Mouse (Mus musculus) lung, embryonic 14.5 days (tissue): ENCODE measurements around the gene Lrrc58. TPM values are rescaled to one million over a fixed set of nuclear protein-coding genes. Genes with fewer than 3 reads are reported as not detected.

Source experiments
- ATAC-seq: fragments of 200-750 bp; cut with Nextera tagmentation; 2 replicates; pipeline ENCODE4 v1.8.0; 2017; ENCODE audit warnings: mild to moderate bottlenecking, moderate TSS enrichment, moderate library complexity; ENCODE audit not compliant: insufficient read depth
- DNase-seq: peaks from one replicate; pipeline ENCODE4 v3.0.0-alpha.2; 2015
- H3K27ac ChIP-seq: fragments of 300-500 bp; sonication (generic); 2 replicates; pipeline ENCODE4 v1.5.1; 2014; ENCODE audit warnings: low read depth, mild to moderate bottlenecking, moderate library complexity
- H3K27me3 ChIP-seq: fragments of 300-500 bp; sonication (generic); 2 replicates; pipeline ENCODE4 v1.6.1; 2014; ENCODE audit warnings: low read length, control low read depth; ENCODE audit not compliant: insufficient read depth
- H3K36me3 ChIP-seq: fragments of 300-500 bp; sonication (generic); 2 replicates; pipeline ENCODE4 v1.6.1; 2014; ENCODE audit warnings: control low read depth; ENCODE audit not compliant: insufficient read depth
- H3K4me1 ChIP-seq: fragments of 300-500 bp; sonication (generic); 2 replicates; pipeline ENCODE4 v1.6.1; 2014; ENCODE audit warnings: antibody characterized with exemption, control low read depth; ENCODE audit not compliant: insufficient read depth
- H3K4me2 ChIP-seq: fragments of 300-500 bp; sonication (generic); 2 replicates; pipeline ENCODE4 v1.6.1; 2014; ENCODE audit warnings: mild to moderate bottlenecking
- H3K4me3 ChIP-seq: fragments of 300-500 bp; sonication (generic); 2 replicates; pipeline ENCODE4 v1.5.1; 2014; ENCODE audit warnings: low read depth, low read length
- H3K9ac ChIP-seq: fragments of 300-500 bp; sonication (generic); 2 replicates; pipeline ENCODE4 v1.6.1; 2014
- H3K9me3 ChIP-seq: fragments of 300-500 bp; sonication (generic); 2 replicates; pipeline ENCODE4 v1.6.1; 2016; ENCODE audit warnings: low read depth, low read length, control low read depth
- CTCF ChIP-seq: IDR thresholded peaks from 2 replicates; pipeline ENCODE4 v1.5.1; 2016; ENCODE audit warnings: antibody characterized with exemption, low read depth
- WGBS: fragments of 180-500 bp; shearing (Covaris S2); extraction: QIAGEN DNeasy Blood & Tissue Kit; methylation state at CpG from one replicate; pipeline ENCODE4 v1.1.7; 2014; 5-methylcytosine and 5-hydroxymethylcytosine counted together
- polyA plus RNA-seq: library from polyadenylated mRNA; unstranded; fragments of >200 nt; fragmentation: Nextera tagmentation; extraction: Ambion mirVana; gene quantifications from 2 replicates; pipeline ENCODE4 v1.2.1, GENCODE M21; 2014

Lrrc58 gene
- polyA plus RNA-seq, 1 experiment from 2014 or later = 78.4 TPM

DNA sequence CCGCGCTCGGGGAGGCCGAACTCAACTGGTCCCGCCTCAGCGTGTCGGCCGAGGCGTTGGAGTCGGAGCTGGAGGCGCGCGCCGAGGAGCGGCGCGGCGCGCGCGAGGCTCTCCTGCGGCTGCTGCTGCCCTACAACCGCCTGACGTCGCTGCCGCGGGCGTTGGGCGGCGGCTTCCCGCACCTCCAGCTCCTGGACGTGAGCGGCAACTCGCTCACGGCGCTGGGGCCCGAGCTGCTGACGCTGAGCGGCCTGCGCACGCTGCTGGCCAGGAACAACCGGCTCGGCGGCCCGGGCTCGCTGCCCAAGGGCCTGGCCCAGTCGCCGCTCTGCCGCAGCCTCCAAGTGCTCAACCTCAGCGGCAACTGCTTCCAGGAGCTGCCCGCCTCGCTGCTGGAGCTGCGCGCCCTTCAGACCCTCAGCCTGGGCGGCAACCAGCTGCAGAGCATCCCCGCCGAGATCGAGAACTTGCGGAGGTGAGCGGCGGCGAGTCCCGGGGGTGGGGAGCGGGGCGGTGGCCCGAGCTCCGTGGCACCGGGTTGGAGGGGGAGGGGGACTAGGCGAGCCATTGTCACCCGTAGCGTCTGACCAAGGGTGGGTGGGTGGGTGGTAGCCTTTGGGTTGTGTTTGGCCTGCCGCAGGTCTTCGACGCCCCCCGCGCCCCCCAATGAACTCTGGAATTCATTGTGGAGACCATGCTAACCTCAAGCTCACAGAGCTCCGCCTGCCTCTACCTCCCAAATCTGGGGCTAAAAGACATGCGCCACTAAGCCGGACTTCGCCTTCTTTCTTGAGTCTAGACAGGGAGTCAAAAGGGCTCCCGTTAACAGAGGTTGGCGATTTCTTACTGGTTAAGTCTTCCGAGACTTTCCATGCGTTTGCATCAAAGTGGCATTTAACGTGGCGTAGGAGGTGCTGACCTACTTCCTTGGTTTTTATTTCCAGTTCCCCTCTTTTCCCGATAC lies 599 bp downstream of the Lrrc58 start:
- no peaks in the 10 kb centered on the region for H3K27me3 ChIP-seq
- no peak for TF ChIP-seq CTCF
- peaks cover 18% of the 10 kb centered on the region for H3K4me1 ChIP-seq
- H3K27ac ChIP-seq = peak overlapping the region; percentile 99
- under 1% methylated on average over 85 of the region's 87 CpGs for WGBS
- ATAC-seq (peak; percentile 75), DNase-seq (peak; percentile 61)
- peak overlapping the region; percentile 98 for H3K9ac ChIP-seq
- H3K4me3 ChIP-seq = peak overlapping the region; percentile 98
- H3K4me2 ChIP-seq = peak overlapping the region; percentile 78
- H3K9me3 ChIP-seq = no peaks in the 10 kb centered on the region
- H3K36me3 ChIP-seq = no peaks in the 10 kb centered on the region

DNA sequence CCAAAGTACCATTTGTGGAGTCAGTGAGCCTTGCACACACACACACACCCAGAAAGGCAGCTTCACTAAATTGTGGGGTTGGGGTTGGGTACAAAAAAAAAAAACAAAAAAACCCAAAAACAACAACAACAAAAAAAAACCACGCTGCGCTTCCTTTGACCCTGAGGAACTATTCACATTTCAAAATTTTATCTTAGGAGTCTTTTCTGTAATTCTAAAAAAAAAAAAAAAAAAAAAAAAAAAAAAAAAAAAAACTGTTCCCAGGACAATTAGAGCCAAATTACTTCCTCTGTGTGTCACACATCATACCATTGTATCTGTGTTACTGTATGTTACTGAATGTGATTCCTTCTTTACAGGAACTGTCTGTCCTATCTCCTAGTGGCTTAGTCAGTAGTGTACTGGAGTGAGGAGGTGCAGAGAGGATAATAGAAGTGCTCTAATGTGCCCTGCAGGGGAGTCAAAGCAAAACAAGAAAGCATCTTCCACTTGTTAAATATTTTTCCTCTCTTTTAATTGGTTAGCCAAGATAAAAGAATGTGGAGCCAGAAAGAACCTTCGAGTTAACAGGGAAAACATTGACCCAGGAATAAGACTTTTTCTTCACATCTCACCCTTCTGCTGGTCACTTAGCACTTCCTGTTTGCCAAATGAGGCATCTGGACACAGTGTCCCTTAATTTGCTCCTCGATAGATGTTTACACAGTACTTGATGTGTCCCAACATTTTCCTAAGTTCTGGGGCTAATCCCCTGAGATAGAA lies 1.5 kb downstream of the Lrrc58 start:
- Histone ChIP-seq H3K4me2 (peak overlapping the region; percentile 78), H3K9me3 (no peaks in the 10 kb centered on the region), H3K27me3 (no peaks in the 10 kb centered on the region), H3K4me1 (peaks cover 18% of the 10 kb centered on the region), H3K36me3 (no peaks in the 10 kb centered on the region), H3K9ac (peak overlapping the region; percentile 98), H3K27ac (peak overlapping the region; percentile 99), H3K4me3 (peak overlapping the region; percentile 98)
- no peak for DNase-seq
- ATAC-seq = no peak
- TF ChIP-seq CTCF = no peak
- WGBS = 9% methylated on average over 4 of the region's 4 CpGs

DNA sequence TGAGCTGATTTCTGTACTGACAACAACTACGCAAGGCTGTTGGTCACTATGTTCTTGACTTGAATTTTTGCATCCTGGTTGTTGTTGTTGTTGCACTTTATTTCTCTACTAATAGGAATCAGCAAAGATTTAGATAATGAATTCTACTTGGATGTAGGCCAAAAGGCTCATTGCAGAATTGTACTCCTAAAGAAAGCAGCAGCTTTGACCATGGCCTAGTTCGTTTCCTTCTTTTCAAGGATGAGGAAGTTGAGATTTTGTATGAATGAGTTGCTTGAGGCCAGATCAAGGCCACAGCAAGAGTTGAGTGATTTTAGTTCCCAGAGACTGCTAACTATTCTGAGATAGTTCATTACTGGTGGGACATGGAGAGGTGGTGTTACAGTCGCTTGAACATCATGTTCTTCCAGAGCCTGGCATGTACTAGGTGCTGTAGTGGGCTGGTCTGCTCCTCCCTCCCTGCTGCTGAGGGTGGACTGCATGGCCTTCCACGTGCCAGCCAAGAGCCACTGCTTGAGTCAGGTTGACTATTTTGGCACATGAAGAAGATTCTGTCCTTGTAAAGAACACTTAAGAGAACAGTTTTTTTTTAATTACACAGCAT lies 3.0 kb downstream of the Lrrc58 start:
- Histone ChIP-seq H3K9ac (no peak overlapping the region), H3K9me3 (no peaks in the 10 kb centered on the region), H3K27ac (no peak overlapping the region; the same call in 1 of the 2 replicates), H3K4me2 (peak overlapping the region; percentile 78), H3K36me3 (no peaks in the 10 kb centered on the region), H3K4me1 (peaks cover 18% of the 10 kb centered on the region), H3K4me3 (peak overlapping the region; percentile 98; the same call in 1 of the 2 replicates), H3K27me3 (no peaks in the 10 kb centered on the region)
- ATAC-seq = no peak
- DNase-seq = no peak
- 69% methylated on average over 4 of the region's 4 CpGs for whole genome bisulfite sequencing
- TF ChIP-seq CTCF = no peak

DNA sequence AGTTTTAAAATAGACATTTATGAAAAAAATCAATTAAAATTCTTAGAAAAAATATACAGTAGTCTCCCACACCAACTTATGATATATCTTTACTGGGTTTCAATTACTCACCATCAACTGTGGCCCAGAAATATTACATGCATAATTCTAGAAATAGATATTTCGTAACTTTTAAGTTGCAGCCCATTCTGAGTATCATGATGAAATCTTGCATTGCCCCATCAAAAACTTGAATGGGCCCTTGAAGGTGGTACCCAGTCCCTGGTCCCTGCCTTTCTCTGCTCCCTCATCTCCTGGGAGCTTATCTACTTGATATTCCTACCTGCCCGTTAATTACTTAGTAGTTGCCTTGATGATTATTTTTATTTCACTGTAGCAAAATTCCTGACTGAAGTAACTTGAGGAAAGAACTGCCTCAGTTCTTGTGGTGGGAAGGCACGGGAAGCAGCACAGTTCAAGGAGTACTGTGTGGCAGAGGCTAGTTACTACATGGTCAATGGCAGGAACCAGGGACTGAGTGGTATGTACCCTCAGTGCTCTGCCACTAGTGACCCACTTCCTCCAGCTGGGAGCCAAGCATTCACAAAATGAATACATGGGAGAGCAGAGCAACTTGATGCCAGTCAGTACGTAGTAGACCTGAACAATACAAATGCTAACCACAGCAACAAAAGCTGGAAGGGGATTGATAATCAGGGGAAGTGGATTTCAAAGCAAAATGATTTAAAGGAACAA lies 6.5 kb downstream of the Lrrc58 start:
- H3K27me3 ChIP-seq = no peaks in the 10 kb centered on the region
- TF ChIP-seq CTCF = no peak
- H3K4me1 ChIP-seq = peaks cover 17% of the 10 kb centered on the region
- peaks cover 28% of the 10 kb centered on the region for H3K36me3 ChIP-seq
- H3K4me2 ChIP-seq = no peak overlapping the region
- no peak overlapping the region for H3K9ac ChIP-seq
- no peak overlapping the region for H3K4me3 ChIP-seq
- H3K27ac ChIP-seq = no peak overlapping the region
- 84% methylated on average over 4 of the region's 4 CpGs for WGBS
- no peak for DNase-seq
- ATAC-seq = no peak
- H3K9me3 ChIP-seq = no peaks in the 10 kb centered on the region

DNA sequence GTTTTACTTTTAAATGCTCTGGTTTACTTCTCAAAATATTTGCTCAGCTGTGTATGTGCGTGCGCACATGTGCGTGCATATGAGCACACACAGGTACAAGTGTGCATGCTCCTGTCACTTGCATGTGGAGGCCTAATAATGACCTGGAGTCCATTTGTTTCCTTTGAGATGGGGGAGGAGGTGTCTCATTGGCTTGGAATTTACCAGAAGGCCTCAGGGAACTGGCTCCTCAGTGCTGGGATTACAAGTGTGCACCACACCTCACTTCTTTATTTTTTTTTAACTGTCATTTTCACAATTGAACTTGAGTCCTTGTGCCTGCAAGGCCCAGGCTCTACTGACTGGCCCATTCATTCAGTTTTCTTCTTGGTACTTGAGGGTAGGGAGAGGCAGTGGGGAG lies 9.2 kb downstream of the Lrrc58 start:
- Histone ChIP-seq H3K4me2 (no peak overlapping the region), H3K27me3 (no peaks in the 10 kb centered on the region), H3K4me3 (no peak overlapping the region), H3K4me1 (no peaks in the 10 kb centered on the region), H3K9ac (no peak overlapping the region), H3K36me3 (peaks cover 56% of the 10 kb centered on the region), H3K27ac (no peak overlapping the region), H3K9me3 (no peaks in the 10 kb centered on the region)
- ATAC-seq (no peak), DNase-seq (no peak)
- TF ChIP-seq CTCF = no peak
- 97% methylated on average over 3 of the region's 3 CpGs for WGBS

DNA sequence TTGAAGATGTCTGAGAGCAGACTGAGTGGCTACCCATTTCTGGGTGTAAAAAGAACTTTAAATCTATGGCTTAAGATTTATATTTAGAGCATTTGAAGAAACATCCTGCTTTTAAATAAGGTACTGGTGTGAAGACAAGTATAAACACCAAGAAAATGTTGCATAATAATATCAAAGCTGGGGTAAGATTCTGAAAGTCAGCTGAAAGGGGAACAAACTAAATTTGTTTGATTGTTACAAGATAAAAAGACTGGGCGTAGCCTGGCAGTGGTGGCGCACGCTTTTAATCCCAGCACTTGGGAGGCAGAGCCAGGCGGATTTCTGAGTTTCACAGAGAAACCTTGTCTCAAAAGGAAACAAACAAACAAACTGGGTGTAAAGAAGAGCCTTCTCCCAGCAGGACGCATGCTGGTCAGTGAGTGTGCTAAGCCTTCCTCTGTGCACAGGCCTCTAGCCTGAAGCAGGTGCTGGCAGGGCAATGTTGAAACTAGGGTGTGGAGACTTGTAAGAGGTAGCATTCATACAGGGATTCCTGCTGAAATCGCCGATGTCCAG lies 10.8 kb downstream of the Lrrc58 start:
- peaks cover 72% of the 10 kb centered on the region for H3K36me3 ChIP-seq

More for the DNA sequence above, 10.8 kb downstream of the Lrrc58 start:
- Histone ChIP-seq H3K4me3 (no peak overlapping the region), H3K4me2 (no peak overlapping the region), H3K27ac (no peak overlapping the region), H3K27me3 (no peaks in the 10 kb centered on the region), H3K4me1 (no peaks in the 10 kb centered on the region), H3K9ac (no peak overlapping the region), H3K9me3 (no peaks in the 10 kb centered on the region)
- DNase-seq (no peak), ATAC-seq (no peak)
- no peak for TF ChIP-seq CTCF
- 87% methylated on average over 7 of the region's 7 CpGs for WGBS
